Mouse (Mus musculus): Measurements from ENCODE around the gene Fbxw11.
"Not testable (repeated sequence)": the region's sequence is repeated elsewhere in the genome, so short reads cannot be mapped to it uniquely, and the experiment has no call there.

Fbxw11 gene

GRCm38 (mm10) chr11:32671480-32671879 is 29.0 kb downstream of the Fbxw11 start:
- DNase-seq (ENCODE audit: extremely low read depth, low read depth), result no peak

GRCm38 (mm10) chr11:32676777-32677176 is 34.3 kb downstream of the Fbxw11 start:
- DNase-seq (ENCODE audit: extremely low read depth, low read depth), result no peak

GRCm38 (mm10) chr11:32677811-32678210 is 35.3 kb downstream of the Fbxw11 start:
- DNase-seq (ENCODE audit: extremely low read depth, low read depth), result no peak

- not testable (repeated sequence) for DNase-seq (ENCODE audit: extremely low read depth, low read depth)
These were observed 36.6 kb downstream of the Fbxw11 start for GRCm38 (mm10) chr11:32679091-32679490.

GRCm38 (mm10) chr11:32680014-32680413 is 37.5 kb downstream of the Fbxw11 start:
- DNase-seq (ENCODE audit: extremely low read depth, low read depth), result no peak

GRCm38 (mm10) chr11:32681192-32681795 is 38.8 kb downstream of the Fbxw11 start:
- no peak for DNase-seq (ENCODE audit: extremely low read depth, low read depth)

GRCm38 (mm10) chr11:32682335-32683102 is 40.0 kb downstream of the Fbxw11 start:
- no peak for DNase-seq (ENCODE audit: extremely low read depth, low read depth)

GRCm38 (mm10) chr11:32684690-32685254 is 42.2 kb downstream of the Fbxw11 start:
- no peak for DNase-seq (ENCODE audit: extremely low read depth, low read depth)

GRCm38 (mm10) chr11:32688245-32688855 is 45.8 kb downstream of the Fbxw11 start:
- DNase-seq (ENCODE audit: extremely low read depth, low read depth), result no peak

GRCm38 (mm10) chr11:32689510-32689909 is 47.0 kb downstream of the Fbxw11 start:
- DNase-seq (ENCODE audit: extremely low read depth, low read depth), result no peak

- DNase-seq (ENCODE audit: extremely low read depth, low read depth), result no peak
These were observed 50.3 kb downstream of the Fbxw11 start for GRCm38 (mm10) chr11:32692834-32693233.

- no peak for DNase-seq (ENCODE audit: extremely low read depth, low read depth)
These were observed 51.1 kb downstream of the Fbxw11 start for GRCm38 (mm10) chr11:32693431-32694141.

- not testable (repeated sequence) for DNase-seq (ENCODE audit: extremely low read depth, low read depth)
These were observed 51.9 kb downstream of the Fbxw11 start for GRCm38 (mm10) chr11:32694322-32695003.

- no peak for DNase-seq (ENCODE audit: extremely low read depth, low read depth)
These were observed 54.0 kb downstream of the Fbxw11 start for GRCm38 (mm10) chr11:32696446-32697090.

- DNase-seq (ENCODE audit: extremely low read depth, low read depth), result peak; percentile 43
These were observed 55.2 kb downstream of the Fbxw11 start for GRCm38 (mm10) chr11:32697695-32698094.

- no peak for DNase-seq (ENCODE audit: extremely low read depth, low read depth)
These were observed 57.5 kb downstream of the Fbxw11 start for GRCm38 (mm10) chr11:32699913-32700493.

- no peak for DNase-seq (ENCODE audit: extremely low read depth, low read depth)
These were observed 59.0 kb downstream of the Fbxw11 start for GRCm38 (mm10) chr11:32701566-32701965.

GRCm38 (mm10) chr11:32704241-32704890 is 61.8 kb downstream of the Fbxw11 start:
- no peak for DNase-seq (ENCODE audit: extremely low read depth, low read depth)

GRCm38 (mm10) chr11:32706406-32706993 is 64.0 kb downstream of the Fbxw11 start:
- DNase-seq (ENCODE audit: extremely low read depth, low read depth), result no peak

Measured in MEL-GATA-1-ER (cell line).